Mouse (Mus musculus): Measurements from ENCODE around the gene Myoc. TPM values are rescaled to one million over a fixed set of nuclear protein-coding genes. Genes with fewer than 3 reads are reported as not detected.
A peak's percentile ranks its signal among the peaks of the same experiment; 100 is the strongest.

Myoc gene
- polyA plus RNA-seq, 1 experiment = 0.99 TPM

GRCm38 (mm10) chr1:162658119-162658518 is 19.2 kb downstream of the Myoc start, which contains the start of gene Myocos:
Myocos (minus strand) TSS chr1:162658219.
- no peaks in the 10 kb centered on the region for H3K27me3 ChIP-seq (ENCODE audit: control insufficient read depth, insufficient read depth, low read length)
- no peaks in the 10 kb centered on the region for H3K4me1 ChIP-seq (ENCODE audit: control insufficient read depth, insufficient read depth, low read length)
- H3K36me3 ChIP-seq (ENCODE audit: control insufficient read depth, insufficient read depth, low read length) = no peaks in the 10 kb centered on the region
- TF ChIP-seq CTCF (IDR thresholded peaks at IDR 0.05; ENCODE audit: control insufficient read depth, insufficient read depth, insufficient replicate concordance, low read depth, low read length) (no peak), POLR2A (IDR thresholded peaks at IDR 0.05; ENCODE audit: control insufficient read depth, low read depth, low read length) (no peak)
- H3K27ac ChIP-seq (ENCODE audit: control insufficient read depth, insufficient read depth, low read depth, low read length) = no peak within 1 kb of the TSS
- H3K4me3 ChIP-seq (ENCODE audit: control insufficient read depth, low read depth, low read length) = no peak within 1 kb of the TSS

GRCm38 (mm10) chr1:162660276-162660860 is 21.4 kb downstream of the Myoc start:
- TF ChIP-seq CTCF (IDR thresholded peaks at IDR 0.05; ENCODE audit: control insufficient read depth, insufficient read depth, insufficient replicate concordance, low read depth, low read length) (no peak), POLR2A (IDR thresholded peaks at IDR 0.05; ENCODE audit: control insufficient read depth, low read depth, low read length) (no peak)
- H3K27me3 ChIP-seq (ENCODE audit: control insufficient read depth, insufficient read depth, low read length) = no peaks in the 10 kb centered on the region
- no peaks in the 10 kb centered on the region for H3K36me3 ChIP-seq (ENCODE audit: control insufficient read depth, insufficient read depth, low read length)
- H3K4me1 ChIP-seq (ENCODE audit: control insufficient read depth, insufficient read depth, low read length) = no peaks in the 10 kb centered on the region
- H3K4me3 ChIP-seq (ENCODE audit: control insufficient read depth, low read depth, low read length) = no peak overlapping the region
- no peak overlapping the region for H3K27ac ChIP-seq (ENCODE audit: control insufficient read depth, insufficient read depth, low read depth, low read length)

GRCm38 (mm10) chr1:162664826-162665475 is 26.0 kb downstream of the Myoc start:
- Histone ChIP-seq H3K4me3 (ENCODE audit: control insufficient read depth, low read depth, low read length) (no peak overlapping the region), H3K27me3 (ENCODE audit: control insufficient read depth, insufficient read depth, low read length) (no peaks in the 10 kb centered on the region), H3K4me1 (ENCODE audit: control insufficient read depth, insufficient read depth, low read length) (peaks cover 2% of the 10 kb centered on the region), H3K27ac (ENCODE audit: control insufficient read depth, insufficient read depth, low read depth, low read length) (no peak overlapping the region), H3K36me3 (ENCODE audit: control insufficient read depth, insufficient read depth, low read length) (no peaks in the 10 kb centered on the region)
- TF ChIP-seq POLR2A (IDR thresholded peaks at IDR 0.05; ENCODE audit: control insufficient read depth, low read depth, low read length) (no peak), CTCF (IDR thresholded peaks at IDR 0.05; ENCODE audit: control insufficient read depth, insufficient read depth, insufficient replicate concordance, low read depth, low read length) (peak; percentile 58; the same call in 1 of the 2 replicates)

- TF ChIP-seq CTCF (IDR thresholded peaks at IDR 0.05; ENCODE audit: control insufficient read depth, insufficient read depth, insufficient replicate concordance, low read depth, low read length) (no peak), POLR2A (IDR thresholded peaks at IDR 0.05; ENCODE audit: control insufficient read depth, low read depth, low read length) (no peak)
- Histone ChIP-seq H3K4me3 (ENCODE audit: control insufficient read depth, low read depth, low read length) (no peak overlapping the region), H3K27ac (ENCODE audit: control insufficient read depth, insufficient read depth, low read depth, low read length) (no peak overlapping the region), H3K36me3 (ENCODE audit: control insufficient read depth, insufficient read depth, low read length) (no peaks in the 10 kb centered on the region), H3K27me3 (ENCODE audit: control insufficient read depth, insufficient read depth, low read length) (no peaks in the 10 kb centered on the region), H3K4me1 (ENCODE audit: control insufficient read depth, insufficient read depth, low read length) (peaks cover 2% of the 10 kb centered on the region)
These were observed 26.7 kb downstream of the Myoc start for GRCm38 (mm10) chr1:162665486-162666174.

- no peak for TF ChIP-seq POLR2A (IDR thresholded peaks at IDR 0.05; ENCODE audit: control insufficient read depth, low read depth, low read length)
- TF ChIP-seq CTCF (IDR thresholded peaks at IDR 0.05; ENCODE audit: control insufficient read depth, insufficient read depth, insufficient replicate concordance, low read depth, low read length) = no peak
- Histone ChIP-seq H3K4me1 (ENCODE audit: control insufficient read depth, insufficient read depth, low read length) (no peaks in the 10 kb centered on the region), H3K36me3 (ENCODE audit: control insufficient read depth, insufficient read depth, low read length) (peaks cover 8% of the 10 kb centered on the region), H3K4me3 (ENCODE audit: control insufficient read depth, low read depth, low read length) (no peak overlapping the region), H3K27me3 (ENCODE audit: control insufficient read depth, insufficient read depth, low read length) (no peaks in the 10 kb centered on the region), H3K27ac (ENCODE audit: control insufficient read depth, insufficient read depth, low read depth, low read length) (no peak overlapping the region)
These were observed 54.8 kb downstream of the Myoc start for GRCm38 (mm10) chr1:162693721-162694120.

GRCm38 (mm10) chr1:162697866-162698265 is 58.9 kb downstream of the Myoc start:
- TF ChIP-seq CTCF (IDR thresholded peaks at IDR 0.05; ENCODE audit: control insufficient read depth, insufficient read depth, insufficient replicate concordance, low read depth, low read length) = no peak
- TF ChIP-seq POLR2A (IDR thresholded peaks at IDR 0.05; ENCODE audit: control insufficient read depth, low read depth, low read length) = no peak
- Histone ChIP-seq H3K27me3 (ENCODE audit: control insufficient read depth, insufficient read depth, low read length) (no peaks in the 10 kb centered on the region), H3K4me1 (ENCODE audit: control insufficient read depth, insufficient read depth, low read length) (no peaks in the 10 kb centered on the region), H3K27ac (ENCODE audit: control insufficient read depth, insufficient read depth, low read depth, low read length) (no peak overlapping the region), H3K4me3 (ENCODE audit: control insufficient read depth, low read depth, low read length) (no peak overlapping the region), H3K36me3 (ENCODE audit: control insufficient read depth, insufficient read depth, low read length) (peaks cover 6% of the 10 kb centered on the region)

Other genes with a start within 250 kb of the Myoc start
- 13.2 and 13.8 TPM in 2 replicates for gene Dnm3, start 161.1 kb upstream of the Myoc start, polyA plus RNA-seq (2012; rRNA removed)
- gene Mettl13, start 90.6 kb upstream of the Myoc start, polyA plus RNA-seq (2012; rRNA removed) = 3.4 and 3.7 TPM in 2 replicates
- gene Vamp4, start 68.6 kb upstream of the Myoc start, polyA plus RNA-seq (2012; rRNA removed) = 20.4 and 24.5 TPM in 2 replicates
- gene Myocos, start 19.1 kb downstream of the Myoc start, polyA plus RNA-seq (2012; rRNA removed) = 1.1 and 1.4 TPM in 2 replicates
- gene Prrc2c, start 101.4 kb downstream of the Myoc start, polyA plus RNA-seq (2012; rRNA removed) = 17.2 and 21.8 TPM in 2 replicates
- 0.20 and 0.44 TPM in 2 replicates for gene Fmo4, start 174.8 kb downstream of the Myoc start, polyA plus RNA-seq (2012; rRNA removed)
- gene Fmo1, start 227.5 kb downstream of the Myoc start, polyA plus RNA-seq (2012; rRNA removed) = 2.9 TPM in 2 replicates